Mouse (Mus musculus) testis, adult 2 months (tissue): ENCODE results near the gene Gm49395. TPM values are rescaled to one million over a fixed set of nuclear protein-coding genes. Genes with fewer than 3 reads are reported as not detected.

Source experiments
- H3K27ac ChIP-seq: fragments of 200-500 bp; 2 replicates; pipeline ENCODE4 v1.5.1; 2012; ENCODE audit warnings: low read depth, low read length; ENCODE audit not compliant: control insufficient read depth, insufficient read depth
- H3K27me3 ChIP-seq: fragments of 200-500 bp; 2 replicates; pipeline ENCODE4 v1.6.1; 2012; ENCODE audit warnings: mild to moderate bottlenecking, low read length, moderate library complexity; ENCODE audit not compliant: control insufficient read depth, insufficient read depth
- H3K36me3 ChIP-seq: fragments of 200-500 bp; 2 replicates; pipeline ENCODE4 v1.6.1; 2012; ENCODE audit warnings: mild to moderate bottlenecking, low read length; ENCODE audit not compliant: control insufficient read depth, insufficient read depth
- H3K4me1 ChIP-seq: fragments of 200-500 bp; 2 replicates; pipeline ENCODE4 v1.6.1; 2012; ENCODE audit warnings: low read length; ENCODE audit not compliant: control insufficient read depth, insufficient read depth
- H3K4me3 ChIP-seq: fragments of 200-500 bp; 2 replicates; pipeline ENCODE4 v1.5.1; 2012; ENCODE audit warnings: low read depth, mild to moderate bottlenecking, low read length, moderate library complexity, mixed read lengths; ENCODE audit not compliant: control insufficient read depth
- CTCF ChIP-seq: fragments of 200-500 bp; IDR thresholded peaks from 2 replicates; pipeline ENCODE4 v1.5.1; 2012; ENCODE audit warnings: low read depth, mild to moderate bottlenecking, inconsistent platforms, low read length, moderate library complexity; ENCODE audit not compliant: control insufficient read depth, insufficient read depth, insufficient replicate concordance
- POLR2A ChIP-seq: fragments of 200-500 bp; IDR thresholded peaks from 2 replicates; pipeline ENCODE4 v1.6.1; 2012; ENCODE audit warnings: low read depth, mild to moderate bottlenecking, inconsistent platforms, low read length, moderate library complexity; ENCODE audit not compliant: control insufficient read depth
- polyA plus RNA-seq: library from polyadenylated mRNA; depleted of rRNA; stranded (reverse); fragments of >200 nt; gene quantifications from 2 replicates; pipeline ENCODE4 v1.2.3, GENCODE M21; 2012

Gm49395 gene
- polyA plus RNA-seq, 1 experiment = not detected

DNA sequence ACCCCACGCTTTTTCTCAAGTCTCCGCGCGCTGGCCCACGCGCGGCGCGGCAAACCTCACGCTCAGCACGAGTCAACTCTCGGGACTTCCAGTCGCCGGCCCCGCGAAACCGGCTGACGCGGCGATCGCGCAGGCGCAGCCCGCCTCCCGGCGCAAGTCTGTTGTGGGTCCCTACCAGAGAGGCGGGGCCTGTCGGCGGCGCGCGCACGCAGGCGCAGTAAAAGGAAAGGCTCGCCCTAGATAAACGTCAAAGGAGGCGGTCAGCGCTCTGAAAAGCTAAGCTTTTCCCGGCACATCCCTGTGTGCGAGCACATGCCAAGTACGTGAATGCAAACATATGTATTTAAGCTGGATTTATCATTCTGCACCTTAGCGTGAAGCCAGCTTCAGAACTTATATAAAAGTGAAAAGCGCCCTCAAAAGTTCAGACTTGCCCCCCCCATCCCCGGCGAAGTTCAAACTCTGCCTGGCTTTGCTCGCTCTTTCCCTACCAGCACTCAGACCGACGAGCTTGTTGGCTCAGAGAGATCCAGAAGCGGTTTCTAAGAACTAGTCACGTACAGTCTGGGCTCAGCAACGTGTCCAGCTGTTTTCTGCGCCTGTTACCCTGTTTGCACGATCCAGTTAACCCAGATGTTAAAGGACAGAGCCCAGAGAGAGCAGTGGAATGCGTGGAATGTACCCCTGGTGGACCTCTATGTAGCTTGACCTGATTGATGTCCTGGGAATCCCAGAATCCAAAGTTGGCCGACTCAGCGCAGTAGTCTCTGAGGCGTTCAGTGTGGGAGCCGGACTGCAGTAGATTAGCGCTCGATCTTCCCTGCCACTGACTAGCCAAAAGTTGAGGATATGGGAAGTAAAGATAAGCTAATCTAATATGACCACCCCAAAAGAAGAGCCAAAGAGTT is 11.4 kb downstream of the Gm49395 start, which contains the start of gene Pelo:
Gene Pelo, minus strand, starts transcription at position 118 of the 908 bp plus-strand sequence.
- Histone ChIP-seq H3K27me3 (no peaks in the 10 kb centered on the region), H3K4me3 (peak within 1 kb of the TSS; percentile 89), H3K36me3 (no peaks in the 10 kb centered on the region), H3K27ac (peak within 1 kb of the TSS; percentile 77), H3K4me1 (peaks cover 15% of the 10 kb centered on the region)
- TF ChIP-seq CTCF = no peak
- peak; percentile 72 for TF ChIP-seq POLR2A

DNA sequence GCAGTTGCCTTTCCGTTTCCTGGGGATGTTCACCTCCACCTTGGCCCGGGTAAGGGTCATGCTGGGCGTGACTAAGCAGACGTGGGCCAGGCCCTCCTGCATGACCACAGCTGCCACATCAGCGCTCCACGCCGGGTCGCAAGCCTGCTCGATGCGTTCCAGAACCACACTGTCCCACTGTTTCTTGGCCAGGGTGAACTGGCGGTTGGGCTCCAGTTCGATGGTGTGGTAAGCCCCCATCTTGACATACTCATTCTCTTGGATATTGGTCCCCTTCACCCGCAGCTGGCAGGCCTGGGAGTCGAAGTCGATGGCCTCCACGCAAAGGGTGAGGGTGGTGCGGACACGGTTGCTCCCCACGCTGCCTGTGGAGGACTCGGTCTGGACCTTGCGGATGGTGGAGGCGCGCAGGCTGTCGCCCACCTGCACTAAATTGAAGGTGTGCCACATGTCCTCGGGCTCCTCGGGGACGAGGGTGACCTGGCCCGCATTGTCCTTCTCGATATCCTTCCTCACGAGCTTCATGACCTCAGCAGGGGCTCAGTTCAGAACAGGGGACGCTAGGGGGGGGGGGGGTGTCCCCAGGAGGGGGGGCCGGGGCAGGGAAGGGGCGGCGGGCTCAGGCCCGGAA is 12.2 kb downstream of the Gm49395 start:
- Histone ChIP-seq H3K36me3 (no peaks in the 10 kb centered on the region), H3K4me3 (peak overlapping the region; percentile 89), H3K27ac (peak overlapping the region; percentile 67), H3K4me1 (peaks cover 15% of the 10 kb centered on the region), H3K27me3 (no peaks in the 10 kb centered on the region)
- TF ChIP-seq POLR2A (peak; percentile 67; the same call in 1 of the 2 replicates), CTCF (no peak)

DNA sequence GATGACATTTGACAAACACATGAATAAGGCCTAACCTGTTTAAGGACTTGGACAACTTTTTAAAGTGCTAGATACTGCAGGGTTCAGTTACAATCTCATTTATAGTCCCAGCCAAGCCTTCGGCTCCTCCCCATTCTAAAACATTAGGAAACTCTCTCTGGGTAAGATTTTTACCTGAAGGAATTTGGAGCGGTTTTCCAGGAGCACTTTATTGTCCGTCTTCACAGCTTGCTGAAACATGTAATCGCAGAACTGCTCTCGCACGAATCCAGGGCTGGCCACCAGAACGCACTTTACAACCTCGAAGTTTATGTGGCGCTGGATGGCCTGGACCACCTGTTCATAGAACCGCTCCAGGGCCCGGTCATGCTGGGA is 12.7 kb downstream of the Gm49395 start:
- Histone ChIP-seq H3K27ac (peak overlapping the region; percentile 67; the same call in 1 of the 2 replicates), H3K36me3 (no peaks in the 10 kb centered on the region), H3K4me3 (peak overlapping the region; percentile 89), H3K4me1 (peaks cover 15% of the 10 kb centered on the region), H3K27me3 (no peaks in the 10 kb centered on the region)
- TF ChIP-seq CTCF (no peak), POLR2A (no peak)

DNA sequence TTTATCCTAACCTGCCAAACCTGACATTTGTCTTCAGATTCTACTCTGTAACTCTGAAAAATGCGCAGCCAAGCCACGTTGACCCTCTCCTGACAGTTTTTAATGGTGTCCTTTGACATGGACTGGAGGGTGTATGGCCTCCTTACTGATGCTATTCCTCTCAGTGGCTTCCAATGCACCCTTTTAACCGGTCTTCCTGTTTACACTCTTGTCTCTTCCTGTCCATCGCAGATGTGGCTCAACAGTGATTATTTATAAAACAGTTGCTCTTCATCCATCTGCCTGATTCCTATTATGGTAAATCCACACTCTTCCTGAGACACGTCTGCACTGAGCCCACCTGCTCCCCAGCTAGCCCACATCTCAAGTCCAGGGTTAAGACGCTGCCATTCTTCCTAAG is 15.7 kb downstream of the Gm49395 start:
- Histone ChIP-seq H3K27me3 (no peaks in the 10 kb centered on the region), H3K4me1 (peaks cover 13% of the 10 kb centered on the region), H3K36me3 (no peaks in the 10 kb centered on the region), H3K27ac (no peak overlapping the region), H3K4me3 (no peak overlapping the region)
- TF ChIP-seq POLR2A (no peak), CTCF (no peak)

DNA sequence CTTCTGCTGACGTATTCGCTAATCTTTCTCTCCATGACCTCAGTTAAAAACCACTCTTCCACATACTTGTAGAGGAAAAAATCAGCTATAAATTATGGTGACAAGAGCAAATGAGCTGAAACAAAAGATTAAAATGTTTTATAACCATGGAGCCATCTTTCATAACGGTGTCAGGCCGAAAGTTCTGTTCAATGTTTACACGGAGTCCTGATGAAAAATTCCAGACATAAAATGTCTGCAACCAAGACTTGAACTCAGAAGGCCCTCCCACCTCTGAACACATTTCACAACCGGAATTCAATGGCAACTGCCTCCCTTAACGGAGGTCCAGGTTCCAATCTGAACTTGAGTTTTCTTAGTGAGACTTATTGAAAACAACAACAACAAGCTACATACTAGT is 19.4 kb downstream of the Gm49395 start:
- Histone ChIP-seq H3K27ac (no peak overlapping the region), H3K4me3 (no peak overlapping the region), H3K36me3 (no peaks in the 10 kb centered on the region), H3K4me1 (no peaks in the 10 kb centered on the region), H3K27me3 (no peaks in the 10 kb centered on the region)
- TF ChIP-seq CTCF = no peak
- no peak for TF ChIP-seq POLR2A

DNA sequence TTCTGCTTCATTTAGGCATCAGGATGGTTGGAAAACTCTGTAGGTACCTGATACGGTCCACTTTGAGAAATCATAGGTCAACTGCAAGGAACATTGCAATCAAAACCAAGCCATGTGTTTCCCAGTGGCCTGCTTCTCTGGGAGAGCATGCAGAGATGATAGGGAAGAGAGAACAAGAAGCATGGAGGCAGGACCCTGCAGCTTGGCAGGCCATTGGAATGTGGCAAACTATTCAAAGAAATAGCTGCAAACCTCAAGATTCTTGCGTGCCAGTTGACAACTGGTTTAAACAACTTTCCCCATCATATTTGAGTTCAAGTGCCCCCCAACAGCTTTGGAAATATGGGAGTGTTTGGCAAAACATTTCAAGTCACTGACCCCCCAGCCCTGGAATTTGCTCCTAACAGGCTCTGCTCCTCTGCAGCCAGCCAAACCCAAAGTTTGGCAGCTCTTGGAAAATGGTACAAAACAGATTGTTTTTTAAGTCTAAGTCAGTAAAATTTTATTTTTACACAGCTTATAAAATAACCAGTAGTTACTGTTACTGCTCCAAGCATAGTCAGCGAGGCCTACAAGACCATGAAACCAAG is 21.6 kb downstream of the Gm49395 start:
- Histone ChIP-seq H3K36me3 (no peaks in the 10 kb centered on the region), H3K4me1 (no peaks in the 10 kb centered on the region), H3K27ac (no peak overlapping the region), H3K4me3 (no peak overlapping the region), H3K27me3 (no peaks in the 10 kb centered on the region)
- no peak for TF ChIP-seq CTCF
- TF ChIP-seq POLR2A = no peak

DNA sequence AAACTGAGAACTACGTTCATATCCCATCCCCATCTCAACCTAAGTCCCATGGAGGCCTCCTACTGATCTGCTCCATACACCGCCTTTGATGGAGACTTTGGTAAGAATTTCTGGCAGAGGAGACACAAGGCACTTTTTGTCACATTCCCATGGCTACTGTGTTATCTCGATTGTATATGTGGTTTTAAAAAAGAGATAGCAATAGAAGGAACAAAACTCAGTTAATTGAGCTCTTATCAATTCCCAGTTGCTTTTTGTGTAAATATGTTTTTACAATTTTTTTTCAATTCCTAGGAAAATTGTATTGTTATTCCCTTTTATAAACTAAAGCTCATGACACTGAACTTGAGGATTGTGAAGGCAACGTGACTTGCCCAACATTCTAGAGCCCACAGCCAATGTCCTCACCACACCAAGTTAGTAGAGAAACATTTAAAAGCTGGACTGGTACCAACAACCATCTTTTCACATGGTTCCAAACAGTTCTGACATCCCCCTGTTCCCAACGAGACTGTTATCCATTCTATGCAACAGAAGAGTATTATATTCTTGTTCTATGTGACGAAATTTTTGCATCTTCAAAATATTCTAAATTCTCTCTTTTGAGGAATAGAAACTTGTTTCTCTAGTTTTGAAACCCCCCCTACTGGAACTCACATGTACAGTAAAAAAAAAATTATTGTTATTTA is 22.6 kb downstream of the Gm49395 start:
- H3K4me3 ChIP-seq = no peak overlapping the region
- TF ChIP-seq POLR2A = no peak
- TF ChIP-seq CTCF = no peak
- H3K4me1 ChIP-seq = no peaks in the 10 kb centered on the region
- H3K27me3 ChIP-seq = no peaks in the 10 kb centered on the region
- no peaks in the 10 kb centered on the region for H3K36me3 ChIP-seq
- no peak overlapping the region for H3K27ac ChIP-seq
